Mouse (Mus musculus) hindbrain, embryonic 14.5 days (tissue): ENCODE measurements at regions not wholly inside any gene's neighbourhood (a gene's known extent, or its start where the extent isn't known, plus 50 kb on each side); places are given as distances from the start of the nearest gene placed in this dataset.

Source experiments
- ATAC-seq: fragments of 200-750 bp; cut with Nextera tagmentation; 2 replicates; pipeline ENCODE4 v1.8.0; 2017; ENCODE audit warnings: moderate number of reproducible peaks, mild to moderate bottlenecking, moderate TSS enrichment, moderate library complexity; ENCODE audit not compliant: low FRiP score
- DNase-seq: peaks from one replicate; pipeline ENCODE4 v3.0.0-alpha.2; 2015; ENCODE audit warnings: low spot score
- H3K27ac ChIP-seq: fragments of 300-500 bp; sonication (generic); 2 replicates; pipeline ENCODE4 v1.5.1; 2014; ENCODE audit warnings: mild to moderate bottlenecking, moderate library complexity
- H3K27me3 ChIP-seq: fragments of 300-500 bp; sonication (generic); 2 replicates; pipeline ENCODE4 v1.6.1; 2014; ENCODE audit warnings: mild to moderate bottlenecking, low read length, mixed read lengths; ENCODE audit not compliant: control insufficient read depth, insufficient read depth
- H3K36me3 ChIP-seq: fragments of 300-500 bp; sonication (generic); replicated peaks from 2 replicates; pipeline ENCODE4 v1.6.1; 2014; ENCODE audit not compliant: control insufficient read depth, insufficient read depth
- H3K4me1 ChIP-seq: fragments of 300-500 bp; sonication (generic); replicated peaks from 2 replicates; pipeline ENCODE4 v1.6.1; 2014; ENCODE audit warnings: antibody characterized with exemption, low read length, mixed read lengths; ENCODE audit not compliant: control insufficient read depth, insufficient read depth
- H3K4me2 ChIP-seq: fragments of 300-500 bp; sonication (generic); replicated peaks from 2 replicates; pipeline ENCODE4 v1.6.1; 2014; ENCODE audit warnings: mild to moderate bottlenecking, moderate library complexity
- H3K4me3 ChIP-seq: fragments of 300-500 bp; sonication (generic); replicated peaks from 2 replicates; pipeline ENCODE4 v1.5.1; 2014; ENCODE audit warnings: mild to moderate bottlenecking, low read length
- H3K9ac ChIP-seq: fragments of 300-500 bp; sonication (generic); 2 replicates; pipeline ENCODE4 v1.6.1; 2014
- H3K9me3 ChIP-seq: fragments of 300-500 bp; sonication (generic); 2 replicates; pipeline ENCODE4 v1.6.1; 2016; ENCODE audit warnings: low read length; ENCODE audit not compliant: control insufficient read depth
- WGBS: fragments of 180-500 bp; shearing (Covaris S2); extraction: QIAGEN DNeasy Blood & Tissue Kit; methylation state at CpG from one replicate; pipeline ENCODE4 v1.1.7; 2014; 5-methylcytosine and 5-hydroxymethylcytosine counted together

GRCm38 (mm10) chr7:123857539-123857938, 125.1 kb upstream of the Hs3st4 start:
- 76% methylated on average over 6 of the region's 6 CpGs for WGBS
- Histone ChIP-seq H3K4me1 (no peaks in the 10 kb centered on the region), H3K27ac (no peak overlapping the region), H3K4me3 (no peak overlapping the region), H3K27me3 (no peaks in the 10 kb centered on the region), H3K36me3 (no peaks in the 10 kb centered on the region), H3K9me3 (no peaks in the 10 kb centered on the region), H3K9ac (no peak overlapping the region), H3K4me2 (no peak overlapping the region)
- ATAC-seq (no peak), DNase-seq (no peak)

GRCm38 (mm10) chr7:123861706-123862105, 121.0 kb upstream of the Hs3st4 start:
- H3K9me3 ChIP-seq = no peaks in the 10 kb centered on the region
- no peak overlapping the region for H3K4me2 ChIP-seq
- H3K36me3 ChIP-seq = no peaks in the 10 kb centered on the region
- H3K27me3 ChIP-seq = no peaks in the 10 kb centered on the region
- no peak overlapping the region for H3K4me3 ChIP-seq
- no peak overlapping the region for H3K9ac ChIP-seq
- ATAC-seq (no peak), DNase-seq (no peak)
- 98% methylated on average over 2 of the region's 2 CpGs for WGBS
- no peaks in the 10 kb centered on the region for H3K4me1 ChIP-seq
- H3K27ac ChIP-seq = no peak overlapping the region

DNA sequence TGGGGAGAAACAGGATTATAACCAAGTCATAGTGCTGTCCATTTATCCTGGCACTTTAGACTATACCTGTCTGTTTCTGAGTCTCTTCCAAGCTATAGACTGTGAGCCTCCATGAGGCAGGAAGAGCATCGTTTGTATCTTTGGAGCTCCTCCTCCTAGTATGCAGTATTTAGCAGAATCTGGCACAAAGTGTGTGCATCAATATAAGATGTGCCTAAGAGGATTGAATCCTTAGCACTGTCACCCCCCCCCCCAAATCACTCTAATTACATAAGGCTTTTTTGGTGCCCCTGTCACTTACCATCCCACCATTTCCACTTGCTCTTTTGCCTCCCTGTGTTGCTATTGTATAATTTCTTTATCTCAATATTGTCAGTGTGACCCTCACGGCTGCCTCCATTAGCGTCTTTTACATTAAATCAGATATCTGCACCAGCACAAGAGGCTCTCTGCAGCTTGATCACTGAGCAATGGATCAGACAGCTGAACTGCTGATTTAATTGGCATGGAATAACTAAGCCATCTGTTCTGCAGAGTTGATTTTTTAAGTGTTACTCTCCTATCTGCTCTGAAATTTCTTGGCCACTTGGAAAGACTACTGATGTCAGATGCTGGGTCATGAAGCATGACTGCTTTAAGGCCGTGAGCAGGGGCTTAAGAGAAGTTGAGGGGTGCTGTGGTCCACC, 85.8 kb upstream of the Hs3st4 start:
- ATAC-seq (no peak), DNase-seq (peak; percentile 27)
- 71% methylated on average over 4 of the region's 4 CpGs for WGBS
- H3K4me2 ChIP-seq = no peak overlapping the region
- H3K4me1 ChIP-seq = no peaks in the 10 kb centered on the region
- no peaks in the 10 kb centered on the region for H3K36me3 ChIP-seq
- H3K27ac ChIP-seq = no peak overlapping the region
- H3K27me3 ChIP-seq = no peaks in the 10 kb centered on the region
- H3K9ac ChIP-seq = no peak overlapping the region
- H3K9me3 ChIP-seq = no peaks in the 10 kb centered on the region
- no peak overlapping the region for H3K4me3 ChIP-seq

- 84% methylated on average over 6 of the region's 6 CpGs for WGBS
- Histone ChIP-seq H3K9me3 (no peaks in the 10 kb centered on the region), H3K27me3 (no peaks in the 10 kb centered on the region), H3K9ac (no peak overlapping the region), H3K4me1 (no peaks in the 10 kb centered on the region), H3K27ac (no peak overlapping the region), H3K4me2 (no peak overlapping the region), H3K36me3 (no peaks in the 10 kb centered on the region), H3K4me3 (no peak overlapping the region)
- no peak for DNase-seq
- no peak for ATAC-seq
Observed at GRCm38 (mm10) chr7:123907946-123908840, 74.5 kb upstream of the Hs3st4 start.

- Histone ChIP-seq H3K27me3 (no peaks in the 10 kb centered on the region), H3K27ac (no peak overlapping the region), H3K9ac (no peak overlapping the region), H3K4me3 (no peak overlapping the region), H3K4me2 (no peak overlapping the region), H3K4me1 (no peaks in the 10 kb centered on the region), H3K9me3 (no peaks in the 10 kb centered on the region), H3K36me3 (no peaks in the 10 kb centered on the region)
- no peak for DNase-seq
- ATAC-seq = no peak
- WGBS = 97% methylated on average over 2 of the region's 2 CpGs
Observed at GRCm38 (mm10) chr7:123921461-123921860, 61.2 kb upstream of the Hs3st4 start.

DNA sequence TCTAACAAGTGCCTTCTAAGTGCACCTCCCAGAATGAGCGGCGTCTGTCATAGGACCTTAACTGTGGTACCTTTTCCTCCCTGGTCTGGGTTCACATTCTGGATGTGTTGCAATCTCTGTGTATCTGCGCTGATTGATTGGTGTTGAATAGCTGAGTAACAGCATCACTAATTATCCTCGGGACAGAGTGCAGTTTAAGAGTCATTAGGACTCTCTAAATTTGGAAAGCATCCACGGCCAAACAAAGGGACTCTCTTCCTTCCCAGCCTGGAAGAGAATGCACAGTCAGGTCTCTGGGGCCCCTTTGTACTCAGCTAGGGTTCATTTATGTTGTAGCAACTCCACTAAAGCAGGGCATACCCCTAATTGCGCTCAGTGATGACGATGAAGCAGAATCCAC, 50.2 kb upstream of the Hs3st4 start:
- no peaks in the 10 kb centered on the region for H3K36me3 ChIP-seq
- H3K9ac ChIP-seq = no peak overlapping the region
- no peak overlapping the region for H3K27ac ChIP-seq
- H3K4me2 ChIP-seq = no peak overlapping the region
- DNase-seq (peak; percentile 33), ATAC-seq (peak; percentile 48; the same call in 1 of the 2 replicates)
- WGBS = 47% methylated on average over 7 of the region's 7 CpGs
- H3K4me1 ChIP-seq = peaks cover 7% of the 10 kb centered on the region; the same call in 1 of the 2 replicates
- no peaks in the 10 kb centered on the region for H3K9me3 ChIP-seq
- no peaks in the 10 kb centered on the region for H3K27me3 ChIP-seq
- no peak overlapping the region for H3K4me3 ChIP-seq
